Comparison of ENCODE assay signal across 16 mouse cellular contexts in genomic region chr10:121254343-121254742, GRCm38 (mm10).
"Had no signal": no experiment of that assay in that cellular context is flagged by ENCODE, and none has a peak within 500 bp of the region (broad histone marks: within the 10 kb centered on the region; RNA-seq: fewer than 3 reads in every experiment).

No protein-coding gene starts in this region.

- H3K27ac ChIP-seq: neural tube, embryonic 12.5 days; neural tube, embryonic 13.5 days; neural tube, embryonic 15.5 days; stomach, embryonic 15.5 days; stomach, postnatal 0 days had no signal

- H3K4me1 ChIP-seq: neural tube, embryonic 12.5 days; stomach, embryonic 15.5 days had no signal

- H3K36me3 ChIP-seq: neural tube, embryonic 12.5 days; neural tube, embryonic 13.5 days; neural tube, embryonic 15.5 days; stomach, embryonic 15.5 days had no signal

- H3K9me3 ChIP-seq: neural tube, embryonic 12.5 days; neural tube, embryonic 13.5 days; neural tube, embryonic 15.5 days; stomach, embryonic 15.5 days had no signal

- H3K9ac ChIP-seq: neural tube, embryonic 12.5 days; neural tube, embryonic 13.5 days; neural tube, embryonic 15.5 days; stomach, embryonic 15.5 days had no signal

- DNase-seq: retina, postnatal 1 day; right cerebral cortex, postnatal 14 days; right cerebral cortex, postnatal 25 days; right cerebral cortex, postnatal 4 days; spleen, adult 18-20 months; thymus, adult 18-20 months; thymus, adult 2 months; thymus, postnatal 14 days; thymus, postnatal 25 days; thymus, postnatal 36 days; thymus, postnatal 4 days had no signal

- H3K4me3 ChIP-seq: neural tube, embryonic 12.5 days; neural tube, embryonic 13.5 days; neural tube, embryonic 15.5 days; stomach, embryonic 15.5 days had no signal

- H3K27me3 ChIP-seq: stomach, embryonic 15.5 days had no signal

- H3K4me2 ChIP-seq: neural tube, embryonic 12.5 days; neural tube, embryonic 13.5 days; neural tube, embryonic 15.5 days; stomach, embryonic 15.5 days had no signal
